Mouse (Mus musculus): Measurements from ENCODE around the gene Lce3f. TPM values are rescaled to one million over a fixed set of nuclear protein-coding genes. Genes with fewer than 3 reads are reported as not detected.

Lce3f gene
- not detected in 2 replicates for polyA plus RNA-seq (2012; rRNA removed)

DNA sequence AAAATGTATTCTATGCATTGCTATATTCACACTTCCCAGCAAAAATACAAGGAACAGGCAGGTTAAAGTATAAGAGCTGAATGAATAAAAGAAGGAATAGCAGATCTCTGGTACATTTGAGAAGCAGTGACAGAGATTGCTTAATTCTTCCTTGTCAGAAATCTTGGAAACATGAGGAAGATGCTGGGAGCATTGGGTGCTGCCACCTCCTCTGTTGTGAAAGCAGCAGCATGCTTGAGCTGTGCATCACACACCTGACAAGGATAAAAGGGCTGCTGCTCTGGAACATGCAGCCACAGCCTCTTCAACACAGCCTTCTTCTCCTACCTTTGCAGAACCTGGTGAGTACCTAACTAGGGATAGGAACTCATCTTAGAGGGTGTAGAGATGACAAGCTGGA, at the start of gene Lce3f:
Gene Lce3f, plus strand, starts transcription at position 301 of the 400 bp plus-strand sequence.

DNA sequence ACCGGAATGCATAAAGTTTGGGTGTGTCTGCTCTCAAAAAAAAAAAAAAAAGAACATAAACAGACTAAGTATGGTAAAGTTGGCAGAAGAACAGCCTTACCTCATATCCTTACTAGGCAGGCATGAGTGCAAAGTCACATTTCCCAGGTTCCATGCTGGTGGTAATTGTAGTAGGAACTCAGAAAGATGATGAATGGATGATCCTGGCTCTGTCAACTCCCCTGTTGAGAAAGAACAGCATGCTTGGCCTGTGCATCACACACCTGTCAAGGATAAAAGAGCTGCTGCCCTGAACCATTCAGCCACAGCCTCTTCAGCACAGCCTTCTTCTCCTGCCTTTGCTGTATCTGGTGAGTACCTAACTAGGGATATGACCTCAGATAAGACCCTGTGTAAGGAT, 47.8 kb upstream of the Lce3f start, which contains the start of gene Lce3c:
Gene Lce3c, plus strand, starts transcription at position 301 of the 400 bp plus-strand sequence.

DNA sequence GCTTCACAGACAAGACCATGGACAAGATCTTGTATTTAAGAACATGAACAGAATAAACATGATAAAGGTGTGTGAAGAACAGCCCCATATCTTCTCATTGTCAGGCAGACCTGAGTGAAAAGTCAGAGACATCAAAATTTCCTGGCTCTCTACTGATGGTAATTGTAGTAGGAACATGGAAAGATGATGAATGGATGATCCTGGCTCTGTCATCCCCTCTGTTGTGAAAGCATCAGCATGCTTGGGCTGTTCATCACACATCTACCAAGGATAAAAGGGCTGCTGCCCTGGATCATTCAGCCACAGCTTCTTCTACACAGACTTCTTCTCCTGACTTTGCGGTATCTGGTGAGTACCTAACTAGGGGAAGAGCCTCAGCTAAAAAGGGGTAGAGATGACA, 34.9 kb upstream of the Lce3f start, which contains the start of gene Lce3d:
Gene Lce3d, plus strand, starts transcription at position 301 of the 400 bp plus-strand sequence.

DNA sequence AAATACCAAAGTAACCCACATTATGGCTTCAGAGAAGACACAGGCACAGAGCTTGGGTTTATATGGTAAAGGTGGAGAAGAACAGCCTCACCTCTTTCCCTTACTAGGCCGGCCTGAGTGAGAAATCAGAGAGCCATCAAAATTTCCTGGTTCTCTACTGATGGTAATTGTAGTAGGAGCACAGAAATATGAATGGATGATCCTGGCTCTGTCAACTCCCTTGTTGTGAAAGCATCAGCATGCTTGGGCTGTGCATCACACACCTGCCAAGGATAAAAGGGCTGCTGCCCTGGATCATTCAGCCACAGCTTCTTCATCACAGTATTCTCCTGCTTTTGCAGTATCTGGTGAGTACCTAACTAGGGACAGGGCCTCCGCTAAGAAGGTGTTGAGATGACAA, 25.3 kb upstream of the Lce3f start, which contains the start of gene Lce3e:
Gene Lce3e, plus strand, starts transcription at position 301 of the 400 bp plus-strand sequence.

DNA sequence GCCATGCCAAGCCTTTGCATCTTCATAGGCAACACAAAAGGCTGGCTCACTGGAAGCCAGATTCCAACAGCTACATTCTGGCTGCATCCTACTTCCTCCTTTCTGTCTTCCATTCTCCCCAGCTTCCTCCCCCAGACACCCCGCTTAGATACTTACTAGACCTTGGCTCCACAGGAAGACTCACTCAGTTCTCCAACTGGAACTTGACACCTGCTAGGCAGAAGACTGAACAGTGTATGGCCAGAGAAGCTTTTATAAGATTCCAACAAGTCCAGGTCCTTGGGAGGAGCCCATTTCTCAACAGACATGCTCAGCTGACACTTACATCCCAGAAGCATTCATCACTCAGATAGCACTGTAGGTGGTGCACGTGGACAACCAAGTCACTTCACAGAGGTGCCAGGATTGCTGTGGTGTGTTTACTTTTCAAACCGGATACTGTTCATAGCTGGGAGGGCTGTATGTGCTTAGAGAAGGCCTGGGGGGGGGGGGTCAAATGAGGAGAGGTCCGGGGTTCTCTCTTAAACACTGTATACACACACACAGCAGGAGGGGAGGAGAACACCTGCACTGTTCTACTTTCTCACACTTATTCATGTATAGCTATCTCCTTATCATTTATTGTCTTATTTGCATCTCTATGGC, 23.6 kb downstream of the Lce3f start, which contains the start of gene Crct1:
Gene Crct1, minus strand, starts transcription at position 228 of the 645 bp plus-strand sequence.

DNA sequence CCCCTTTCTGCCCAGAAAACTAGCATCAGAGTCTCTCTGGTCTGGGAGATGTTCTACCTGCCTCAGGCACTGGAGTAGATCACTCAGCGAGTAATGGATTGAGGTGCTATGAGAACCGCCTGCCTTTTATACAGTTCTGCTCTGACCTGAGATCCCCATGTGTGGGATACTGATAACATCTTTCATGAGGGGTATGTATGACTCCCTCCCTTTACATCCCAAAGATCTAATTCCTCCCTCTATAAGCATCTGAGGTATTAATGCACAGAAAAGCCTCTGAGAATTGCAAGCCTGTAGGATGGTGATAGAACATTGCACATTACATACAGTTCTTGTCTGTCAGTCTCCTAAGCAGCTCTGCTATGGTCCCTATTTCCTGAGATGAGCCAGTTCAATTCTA, 26.9 kb downstream of the Lce3f start, which contains the start of gene Lce1m:
Gene Lce1m, minus strand, starts transcription at position 101 of the 400 bp plus-strand sequence.

Other genes starting within 250 kb of the Lce3f start
- not detected in 2 replicates for gene Lce1g, start 239.9 kb upstream of the Lce3f start, polyA plus RNA-seq (2012; rRNA removed)
- not detected in 2 replicates for gene Lce1h, start 227.2 kb upstream of the Lce3f start, polyA plus RNA-seq (2012; rRNA removed)
- not detected in 2 replicates for gene Lce1i, start 213.3 kb upstream of the Lce3f start, polyA plus RNA-seq (2012; rRNA removed)
- not detected in 2 replicates for gene Lce1j, start 201.7 kb upstream of the Lce3f start, polyA plus RNA-seq (2012; rRNA removed)
- not detected in 2 replicates for gene Lce1k, start 184.3 kb upstream of the Lce3f start, polyA plus RNA-seq (2012; rRNA removed)
- not detected in 2 replicates for gene Kprp, start 165.0 kb upstream of the Lce3f start, polyA plus RNA-seq (2012; rRNA removed)
- gene Lce1l, start 140.9 kb upstream of the Lce3f start, polyA plus RNA-seq (2012; rRNA removed), result not detected in 2 replicates
- not detected in 2 replicates for gene 2310050C09Rik, start 122.0 kb upstream of the Lce3f start, polyA plus RNA-seq (2012; rRNA removed)
- gene Lce3a, start 66.0 kb upstream of the Lce3f start, polyA plus RNA-seq (2012; rRNA removed), result not detected in 2 replicates
- not detected in 2 replicates for gene Lce3b, start 59.2 kb upstream of the Lce3f start, polyA plus RNA-seq (2012; rRNA removed)
- gene Lce3c, start 47.7 kb upstream of the Lce3f start, polyA plus RNA-seq (2012; rRNA removed), result not detected in 2 replicates
- gene Lce3d, start 34.8 kb upstream of the Lce3f start, polyA plus RNA-seq (2012; rRNA removed), result not detected in 2 replicates
- gene Lce3e, start 25.2 kb upstream of the Lce3f start, polyA plus RNA-seq (2012; rRNA removed), result not detected in 2 replicates
- gene Crct1, start 23.5 kb downstream of the Lce3f start, polyA plus RNA-seq (2012; rRNA removed), result 0.14 and 0.15 TPM in 2 replicates
- gene Lce1m, start 26.8 kb downstream of the Lce3f start, polyA plus RNA-seq (2012; rRNA removed), result not detected in 2 replicates
- not detected in 2 replicates for gene Gm4858, start 76.6 kb downstream of the Lce3f start, polyA plus RNA-seq (2012; rRNA removed)
- not detected in 2 replicates for gene Crnn, start 152.6 kb downstream of the Lce3f start, polyA plus RNA-seq (2012; rRNA removed)
- gene Flg2, start 205.1 kb downstream of the Lce3f start, polyA plus RNA-seq (2012; rRNA removed), result not detected in 2 replicates